Mouse (Mus musculus): ENCODE results near the gene Xylt1.

The Xylt1 gene

DNA sequence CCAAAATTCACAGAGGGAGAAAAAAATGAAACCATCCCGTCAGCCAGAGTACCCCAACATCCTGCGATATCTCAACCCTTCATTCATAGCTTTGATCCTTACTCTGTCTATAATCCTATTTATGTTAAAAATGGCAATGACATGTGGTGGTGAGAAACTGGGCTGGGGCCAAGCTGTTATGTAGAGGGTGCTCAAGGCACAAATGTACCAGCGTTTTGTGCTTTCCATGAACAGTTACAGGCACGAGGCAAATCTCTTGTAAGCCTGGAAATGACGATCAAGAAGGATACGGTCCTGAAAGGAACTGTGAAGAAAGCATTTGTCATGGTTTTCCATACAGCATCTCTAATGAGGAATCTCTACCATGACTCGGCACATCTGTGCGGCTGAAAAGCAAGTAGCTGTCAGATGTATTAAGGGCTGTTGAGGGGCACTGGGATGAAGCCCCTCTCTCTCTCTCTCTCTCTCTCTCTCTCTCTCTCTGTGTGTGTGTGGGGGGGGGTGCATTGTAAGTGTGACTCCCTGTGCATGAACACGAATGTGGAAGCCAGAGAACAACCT, 183.2 kb downstream of the Xylt1 start:
- no peak for DNase-seq (ENCODE audit: low spot score in 2 of 2)

DNA sequence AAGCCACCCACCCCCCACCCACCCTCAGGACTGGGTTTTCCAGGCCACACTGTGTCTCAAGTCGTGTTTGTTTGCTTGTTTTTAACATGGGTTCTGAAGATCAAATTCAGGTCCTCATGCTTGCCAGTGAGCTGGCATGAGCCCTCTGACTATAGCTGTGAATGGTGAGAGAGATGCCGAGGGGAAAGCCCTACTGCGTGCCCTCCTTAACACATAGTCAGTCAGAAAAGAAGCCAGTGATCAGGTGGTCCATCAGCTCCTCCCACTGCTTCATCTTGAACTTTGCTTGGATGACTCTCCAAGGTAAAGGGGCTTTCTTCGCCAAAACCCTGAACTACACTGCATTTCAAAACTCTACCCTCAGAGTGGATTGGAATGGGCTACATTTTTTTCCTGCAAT, 183.8 kb downstream of the Xylt1 start:
- no peak for DNase-seq (ENCODE audit: low spot score in 2 of 2)

DNA sequence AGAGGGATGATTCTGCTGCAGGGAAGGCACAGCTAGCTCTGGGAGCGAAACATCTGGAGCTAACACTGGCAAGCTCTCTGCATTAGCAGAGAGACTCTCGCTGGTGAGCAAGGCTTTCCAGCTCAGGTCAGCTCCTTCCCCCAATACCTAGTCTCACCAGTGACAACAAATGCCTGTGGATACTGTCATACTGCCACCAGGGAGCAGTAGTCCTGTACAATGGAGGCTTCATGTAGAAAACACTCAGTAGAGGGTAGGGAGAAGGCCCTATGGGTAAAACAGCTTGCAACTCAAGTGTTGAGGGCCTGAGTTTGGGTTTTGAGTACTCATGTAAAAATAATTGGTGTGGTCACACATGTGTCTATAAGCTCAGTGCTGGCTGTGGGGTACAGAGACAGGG, 185.3 kb downstream of the Xylt1 start:
- DNase-seq (ENCODE audit: low spot score in 2 of 2), result no peak

DNA sequence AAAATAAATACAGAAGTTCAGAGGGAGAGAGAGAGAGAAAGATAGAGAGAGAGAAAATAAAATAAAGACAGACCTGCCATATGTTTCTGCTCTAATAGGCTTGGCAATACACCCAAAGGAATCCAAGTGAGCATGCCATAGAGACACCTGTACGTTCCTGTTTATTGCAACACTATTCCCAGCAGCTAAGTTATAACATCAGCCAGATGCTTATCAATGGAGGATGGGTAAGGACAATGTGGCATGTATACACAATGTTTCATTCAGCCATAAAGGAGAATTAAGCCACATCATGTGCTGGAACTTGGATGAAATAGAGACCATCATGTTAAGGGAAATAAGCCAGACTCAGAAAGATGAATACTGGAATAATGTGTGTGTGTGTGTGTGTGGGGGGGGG, 186.1 kb downstream of the Xylt1 start:
- DNase-seq (ENCODE audit: low spot score in 2 of 2), result no peak

DNA sequence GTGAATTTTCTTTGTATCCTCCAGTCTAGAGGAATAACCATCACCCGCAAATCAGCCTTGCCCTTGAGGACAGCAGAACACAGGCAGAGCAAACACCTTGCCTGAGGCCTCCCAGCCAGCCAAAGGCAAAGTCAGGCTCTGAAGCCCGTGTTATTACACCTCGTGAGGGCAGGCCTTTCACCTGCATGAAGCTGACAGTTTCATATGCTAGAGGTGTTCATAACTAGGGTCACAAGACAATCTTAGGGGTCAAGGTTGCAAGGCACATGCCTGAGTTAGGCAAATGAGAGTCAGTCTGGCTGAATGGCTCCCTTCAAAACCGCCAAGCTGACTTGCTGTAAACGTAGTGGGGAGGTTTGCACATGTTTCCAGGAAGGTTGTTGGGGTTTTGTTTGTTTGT, 186.5 kb downstream of the Xylt1 start:
- DNase-seq (ENCODE audit: low spot score in 2 of 2), result no peak

DNA sequence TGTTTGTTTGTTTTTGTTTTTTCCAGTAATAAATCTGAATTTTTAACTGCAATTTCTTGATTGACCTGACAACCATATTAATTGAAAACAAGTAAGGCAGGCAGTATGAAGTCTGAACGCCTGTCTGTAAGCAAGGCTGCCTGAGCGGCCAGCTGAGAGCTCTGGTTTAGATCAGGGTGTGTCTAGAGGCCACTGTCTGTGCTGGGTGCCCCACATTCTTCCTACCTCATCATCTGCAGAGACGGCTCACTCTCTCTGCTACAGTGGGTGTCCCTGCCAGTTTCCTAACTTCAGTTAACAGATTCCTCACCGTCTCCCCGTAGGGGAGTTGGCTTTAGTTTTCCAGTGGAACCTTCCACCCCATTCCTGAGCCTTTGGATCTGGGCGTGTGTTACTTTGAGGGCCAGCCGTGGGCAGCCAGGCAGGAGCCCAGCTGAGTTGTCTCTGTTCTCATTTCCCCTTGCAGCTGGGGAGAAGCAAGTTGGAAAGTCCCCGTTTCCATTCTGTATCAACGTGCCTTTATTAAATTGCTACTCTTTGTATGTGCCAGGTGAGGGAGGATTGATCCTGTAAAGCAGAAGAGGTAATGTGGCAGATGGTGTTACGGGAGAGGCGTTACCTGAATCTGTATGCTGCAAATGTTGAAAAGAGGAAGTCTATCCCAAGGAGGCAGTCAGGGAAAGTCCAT, 187.0 kb downstream of the Xylt1 start:
- DNase-seq (ENCODE audit: low spot score in 2 of 2), result no peak

DNA sequence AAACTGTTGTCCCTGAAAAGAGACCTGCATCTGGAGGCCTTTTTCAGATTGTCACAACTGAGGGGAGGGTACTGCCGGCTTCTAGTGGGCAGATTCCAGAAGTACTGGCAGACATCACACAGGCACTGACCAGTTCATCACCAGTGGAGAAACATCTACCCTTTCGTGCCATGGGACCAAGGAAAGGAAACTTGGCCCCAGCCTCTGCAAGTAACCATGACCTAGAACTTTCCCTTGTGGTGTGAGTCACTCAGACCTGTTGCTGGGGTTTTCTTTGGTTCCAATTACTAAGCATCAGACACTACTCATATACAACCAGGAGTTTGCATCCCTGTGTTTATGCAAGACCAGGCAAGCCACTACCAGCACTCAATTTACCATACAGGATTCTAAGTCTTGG, 190.4 kb downstream of the Xylt1 start:
- no peak for DNase-seq (ENCODE audit: low spot score in 2 of 2)

DNA sequence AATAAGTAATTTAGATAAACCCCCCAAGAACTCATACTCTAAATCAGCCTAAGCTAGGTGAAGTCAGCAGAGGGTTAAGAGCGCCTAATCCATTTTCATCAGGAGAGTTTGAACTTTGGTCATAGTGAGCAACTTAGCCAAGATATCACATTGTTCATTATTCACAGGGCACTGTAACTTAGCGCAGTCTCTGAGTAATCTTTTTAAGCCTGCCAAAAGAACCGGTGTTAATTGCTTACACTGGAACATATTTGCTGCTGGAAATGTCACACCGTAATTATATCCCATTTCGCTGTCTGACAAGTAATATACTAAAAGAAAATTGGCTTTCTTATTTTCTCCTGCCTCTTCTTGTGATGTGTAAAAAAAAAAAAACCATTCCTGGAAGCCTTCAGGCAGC, 190.9 kb downstream of the Xylt1 start:
- no peak for DNase-seq (ENCODE audit: low spot score in 2 of 2)

DNA sequence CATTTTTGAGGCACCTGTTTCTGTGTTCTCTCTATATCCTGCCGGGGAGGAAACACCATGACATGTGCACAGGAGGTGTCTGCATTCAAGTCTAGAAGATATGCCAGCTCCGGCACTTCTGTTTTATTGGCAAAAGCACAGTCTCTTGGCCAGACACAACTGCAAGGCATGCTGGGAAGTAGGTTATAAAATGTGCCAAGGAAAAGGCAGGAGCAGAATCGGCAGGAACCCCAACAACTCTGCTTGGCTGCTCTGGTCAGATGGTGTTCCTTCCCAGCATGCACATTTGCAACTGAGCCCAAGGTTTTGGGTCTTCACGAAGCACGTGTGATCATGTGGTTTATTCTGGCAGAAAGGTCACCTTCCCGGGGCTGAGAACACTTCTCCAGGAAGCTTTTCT, 192.4 kb downstream of the Xylt1 start:
- peak in 1 of 2 experiments; percentile 50 for DNase-seq (ENCODE audit: low spot score in 2 of 2)

DNA sequence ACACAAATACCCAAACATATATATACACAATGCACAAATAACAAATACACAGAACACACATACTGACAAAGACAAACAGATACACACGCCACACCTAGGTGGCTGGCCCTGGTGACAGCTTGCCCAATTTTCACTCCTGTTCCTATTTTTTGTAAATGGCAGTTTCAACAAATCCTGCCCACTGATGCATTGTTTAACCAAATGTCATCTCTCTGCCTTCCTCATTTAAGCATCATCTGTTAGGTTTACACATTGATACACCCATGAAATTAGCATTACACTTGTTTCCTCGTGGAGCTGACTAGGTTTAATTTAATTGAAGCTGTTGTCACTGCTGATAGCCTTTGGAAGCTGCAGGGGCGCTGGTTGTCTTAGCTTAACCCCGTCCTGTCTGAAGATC, 194.6 kb downstream of the Xylt1 start:
- no peak for DNase-seq (ENCODE audit: low spot score in 2 of 2)

DNA sequence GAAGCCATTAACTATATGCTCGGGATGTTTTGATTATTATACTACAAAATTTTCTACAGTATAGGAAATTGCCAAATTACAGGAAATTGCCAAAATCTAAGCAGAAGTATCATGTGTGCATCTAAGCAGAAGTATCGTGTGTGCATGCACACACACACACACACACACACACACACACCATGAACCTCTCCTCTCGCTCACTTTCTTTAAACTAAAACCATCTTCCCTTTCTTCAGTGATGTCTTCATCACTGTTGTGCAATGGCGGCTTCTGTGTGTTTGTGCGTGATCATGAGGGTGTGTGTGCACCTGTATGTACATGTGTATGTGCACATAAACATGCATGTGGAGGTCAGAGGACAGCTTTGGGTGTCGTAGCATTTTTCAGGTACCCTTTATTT, 196.3 kb downstream of the Xylt1 start:
- DNase-seq (ENCODE audit: low spot score in 2 of 2), result no peak

DNA sequence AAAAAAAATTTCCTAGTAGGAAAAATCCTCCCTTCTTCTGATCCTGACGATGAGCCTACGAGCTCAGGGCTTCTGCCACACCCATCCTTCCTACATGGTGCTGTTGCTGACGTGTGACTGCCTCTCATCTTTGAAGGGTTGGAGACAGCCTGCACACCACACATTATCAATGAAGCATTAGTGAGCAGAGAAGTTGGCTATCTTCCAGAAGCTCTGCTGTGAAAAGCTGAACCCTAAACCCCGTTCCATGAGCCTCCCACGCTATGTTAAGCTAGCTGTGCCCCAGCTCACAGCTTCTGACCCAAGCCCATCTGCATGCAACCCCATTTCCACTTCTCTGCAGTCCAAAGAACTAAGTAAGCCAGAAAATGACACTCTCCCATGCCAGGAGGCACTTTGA, 204.4 kb downstream of the Xylt1 start:
- DNase-seq (ENCODE audit: low spot score in 2 of 2), result peak in 1 of 2 experiments; percentile 22

DNA sequence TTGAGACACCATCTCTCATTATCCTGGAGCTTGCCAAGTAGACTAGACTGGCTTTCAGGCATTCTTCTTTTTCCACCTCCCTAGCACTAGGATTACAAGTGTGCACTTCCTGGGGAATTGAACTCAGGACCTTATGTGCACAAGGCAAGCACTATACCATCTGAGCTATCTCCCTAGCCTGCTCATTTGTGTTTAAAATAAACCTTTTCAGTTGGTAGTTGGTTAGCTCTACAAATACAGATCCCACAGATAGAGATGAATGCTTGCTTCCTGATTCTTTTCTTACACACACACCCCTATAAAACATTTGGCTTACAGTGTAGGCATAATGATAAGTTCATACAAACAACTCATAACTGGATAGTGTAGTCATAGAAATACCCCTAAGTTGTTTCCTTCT, 206.0 kb downstream of the Xylt1 start:
- no peak for DNase-seq (ENCODE audit: low spot score in 2 of 2)

DNA sequence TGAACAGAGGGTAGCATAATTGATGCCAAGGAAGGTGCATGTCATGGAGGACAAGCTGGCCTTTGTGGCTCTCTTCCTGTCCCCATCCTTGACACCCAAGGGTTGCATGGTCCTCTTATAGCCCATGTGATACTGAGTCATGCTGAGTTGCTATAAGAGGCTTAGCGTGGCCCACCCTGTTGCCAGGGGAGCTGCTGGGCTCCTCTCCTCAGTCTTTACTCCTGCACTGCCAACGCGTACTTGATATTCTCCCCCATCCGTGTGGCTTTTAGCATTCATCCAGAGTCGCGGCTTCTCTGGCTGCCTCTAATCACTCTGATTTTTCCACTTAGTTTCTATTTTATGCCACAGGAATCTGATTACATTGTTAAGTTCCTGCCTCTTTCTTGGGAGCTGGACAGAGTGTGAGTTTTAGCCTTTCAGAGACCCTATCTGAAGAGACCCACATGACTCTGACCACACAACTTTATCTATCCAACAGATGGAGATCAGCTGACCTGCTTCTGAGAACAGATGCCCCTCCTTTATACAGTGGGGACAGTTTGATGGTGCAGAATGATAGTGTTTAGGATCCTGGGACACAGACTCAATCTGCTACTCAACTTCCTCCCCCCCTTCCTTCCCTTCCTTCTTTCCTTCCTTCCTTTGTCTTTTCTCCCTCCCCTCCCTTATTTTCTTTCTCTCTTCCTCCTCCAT, 206.6 kb downstream of the Xylt1 start:
- DNase-seq (ENCODE audit: low spot score in 2 of 2), result no peak

DNA sequence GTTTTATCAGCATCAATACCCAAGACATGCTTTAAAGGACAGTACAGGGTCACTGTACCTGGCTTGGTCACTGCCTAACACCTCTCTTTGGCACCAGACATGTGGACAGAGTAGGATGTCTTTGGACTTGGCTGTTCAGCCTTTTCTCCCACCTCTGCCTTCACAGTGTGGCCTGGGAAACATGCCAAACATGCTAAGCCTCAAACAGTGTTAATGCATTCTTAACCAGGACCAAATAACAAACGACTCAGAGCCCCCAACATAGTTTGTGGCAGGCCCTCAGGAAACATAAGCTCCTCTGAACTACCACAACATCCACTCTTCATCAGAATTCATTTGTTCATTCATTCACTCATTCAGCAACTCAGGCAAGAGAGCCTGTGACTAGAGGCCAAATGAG, 207.6 kb downstream of the Xylt1 start:
- DNase-seq (ENCODE audit: low spot score in 2 of 2), result no peak

DNA sequence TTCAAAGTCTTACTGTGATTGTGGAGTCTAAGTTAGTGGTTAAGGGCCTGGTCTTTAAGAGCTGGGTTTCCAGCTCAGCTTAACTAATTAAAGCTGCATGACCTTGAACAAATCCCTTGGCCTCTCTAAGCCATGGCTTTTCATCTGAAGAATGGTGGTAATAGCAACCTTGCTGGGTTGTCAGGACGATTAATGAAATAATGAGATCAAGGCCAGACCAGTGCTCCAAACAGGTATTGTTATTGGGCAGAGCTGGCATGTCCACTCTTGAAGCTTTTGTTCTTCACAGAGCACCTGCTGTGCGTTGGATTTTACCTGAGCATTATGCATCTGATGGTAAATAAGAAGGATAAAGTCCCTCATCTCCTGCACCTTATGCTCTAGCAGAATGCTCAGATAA, 208.6 kb downstream of the Xylt1 start:
- no peak for DNase-seq (ENCODE audit: low spot score in 2 of 2)

DNA sequence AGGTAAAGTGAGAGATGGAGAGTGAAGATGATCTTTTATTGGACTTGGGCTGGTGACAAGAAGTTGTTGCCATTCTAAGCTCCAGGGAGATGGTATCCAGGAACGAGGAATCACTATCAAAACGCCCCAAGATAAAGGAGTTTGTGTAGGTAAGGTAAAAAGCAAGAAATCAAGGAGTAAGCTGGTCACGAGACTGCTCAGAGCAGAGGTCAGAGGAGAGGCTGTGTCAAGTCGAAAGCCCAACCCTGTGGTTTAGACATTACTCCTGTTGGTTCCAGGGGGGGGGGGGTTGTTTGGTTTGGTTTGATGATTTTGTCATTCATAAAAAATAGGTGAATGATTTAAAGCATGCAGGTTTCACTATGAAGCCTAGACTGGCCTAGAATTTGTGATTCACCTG, 209.0 kb downstream of the Xylt1 start:
- no peak for DNase-seq (ENCODE audit: low spot score in 2 of 2)

DNA sequence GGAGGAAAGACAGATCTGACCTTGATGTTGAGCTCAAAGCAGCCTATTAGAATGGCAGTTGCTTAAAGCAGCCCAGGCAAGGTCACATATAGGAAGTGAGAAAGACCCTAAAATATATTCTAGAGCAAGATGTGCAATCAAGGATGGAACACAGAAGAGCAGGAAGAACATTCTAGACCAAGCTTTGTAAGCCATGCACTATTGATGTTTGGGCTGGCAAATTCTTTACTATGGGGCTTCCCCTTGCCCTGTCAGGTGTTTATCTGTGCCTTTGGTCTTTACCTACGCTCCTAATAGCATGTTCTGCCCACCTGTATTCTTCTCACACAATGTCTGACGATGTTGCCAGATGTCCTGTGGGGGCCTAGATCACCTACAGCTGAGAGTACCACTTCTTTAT, 213.4 kb downstream of the Xylt1 start:
- DNase-seq (ENCODE audit: low spot score in 2 of 2), result no peak

DNA sequence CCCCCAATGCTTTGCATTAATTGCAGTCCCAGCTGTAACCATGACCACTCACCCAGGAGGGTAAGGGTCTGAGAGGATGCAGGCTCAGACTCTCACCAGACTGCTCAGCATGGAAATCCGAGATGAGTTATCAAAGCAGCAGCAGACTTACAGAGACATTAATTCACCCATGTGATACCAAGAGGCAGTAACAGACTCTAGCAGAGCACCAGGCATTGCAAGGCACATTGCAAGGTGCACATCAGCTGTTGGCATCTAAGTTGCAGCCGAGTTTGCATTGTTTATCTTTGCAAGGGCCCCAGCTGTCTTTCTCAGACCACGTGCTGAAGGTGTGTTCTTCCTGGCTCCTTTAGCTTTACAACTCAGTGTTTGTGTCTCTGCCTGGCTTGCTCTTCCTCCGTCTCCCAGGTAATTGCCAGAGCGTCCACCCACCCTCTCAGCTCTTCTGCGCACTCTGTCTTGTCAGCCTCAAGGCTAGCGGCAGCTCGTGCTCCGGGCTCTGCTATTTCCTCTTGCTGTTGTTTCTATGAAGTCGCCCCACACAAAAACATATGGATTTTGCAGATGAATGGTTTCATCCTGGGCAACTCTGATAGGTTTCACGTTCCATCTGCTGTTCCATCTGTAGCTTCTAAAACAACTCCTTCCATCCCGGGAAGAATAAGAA, 214.4 kb downstream of the Xylt1 start:
- peak; percentile 46 to 83 for DNase-seq (ENCODE audit: low spot score in 2 of 2)

DNA sequence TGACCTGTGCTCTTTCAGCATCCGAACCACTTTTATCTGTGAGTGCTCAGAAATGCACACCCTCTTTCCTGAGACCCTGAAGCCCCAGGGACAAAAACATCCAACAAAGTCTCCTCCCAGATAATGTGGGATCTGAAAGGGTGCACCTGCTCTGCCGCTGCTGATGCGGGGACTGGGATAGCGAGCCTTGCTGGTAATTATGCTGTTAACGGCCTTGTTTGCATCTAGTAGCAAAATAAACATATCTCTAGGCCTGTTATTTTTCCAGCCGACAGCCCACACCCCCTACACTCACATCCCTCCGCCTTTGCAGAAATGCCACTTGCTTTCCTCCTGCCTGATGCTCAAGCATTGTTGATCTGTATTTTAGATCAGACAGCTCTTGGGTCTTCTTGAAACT, 219.7 kb downstream of the Xylt1 start:
- DNase-seq (ENCODE audit: low spot score in 2 of 2), result no peak

DNA sequence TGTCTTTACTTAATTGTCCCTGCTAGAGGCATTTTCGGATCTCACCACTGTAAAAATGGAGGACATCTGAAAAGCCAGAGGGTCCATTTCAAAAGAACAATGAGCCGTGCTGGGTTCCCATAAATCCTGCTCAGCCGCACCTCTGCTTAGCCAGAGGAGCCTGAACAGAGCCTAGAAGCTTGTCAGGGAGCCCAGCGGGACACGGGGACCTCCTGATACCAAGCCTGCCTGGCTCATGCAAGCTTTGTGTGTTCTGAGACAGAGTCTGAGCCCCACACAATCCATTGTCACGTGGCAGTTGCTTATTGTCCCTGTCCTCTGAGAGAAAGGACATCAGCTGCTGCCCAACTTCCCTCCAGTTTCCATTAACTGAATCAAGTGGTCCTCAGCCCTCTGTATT, 229.7 kb downstream of the Xylt1 start:
- no peak for DNase-seq (ENCODE audit: low spot score in 2 of 2)

DNA sequence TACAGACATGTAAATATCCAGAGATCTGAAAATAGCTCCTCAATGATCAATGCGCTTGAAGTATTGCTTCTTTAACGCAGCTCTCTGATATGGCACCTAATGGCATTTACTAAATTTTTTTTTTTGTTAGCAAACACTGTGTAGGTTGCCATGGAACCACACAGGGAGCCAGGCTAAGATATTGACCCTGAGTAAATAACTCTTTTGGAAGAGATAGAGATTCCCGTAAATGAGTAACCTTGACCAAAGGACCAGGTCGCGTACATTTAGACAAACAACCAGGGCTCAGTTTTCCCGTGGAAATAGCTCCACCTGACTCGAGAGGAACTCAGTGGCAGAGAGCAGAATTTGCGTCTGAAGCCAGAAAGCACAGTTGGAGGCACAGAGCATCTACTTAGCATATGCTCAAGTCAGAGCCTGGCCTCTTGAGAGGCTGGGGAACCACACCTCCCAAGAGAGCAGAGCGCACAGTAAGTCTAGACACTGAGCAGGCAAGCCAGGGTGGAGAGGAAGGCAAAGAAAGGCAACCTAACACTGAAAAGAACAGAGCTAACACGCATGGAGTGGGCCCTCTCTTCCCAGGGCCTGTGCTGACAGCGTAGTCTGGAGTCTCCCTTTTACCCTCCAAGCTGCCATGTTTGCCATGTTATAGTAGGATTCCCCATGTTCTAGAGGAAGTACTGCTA, 232.2 kb downstream of the Xylt1 start:
- no peak for DNase-seq (ENCODE audit: low spot score in 2 of 2)

Data from left cerebral cortex, adult 9 months (tissue).